Mouse (Mus musculus) hindbrain, embryonic 14.5 days (tissue): Measurements from ENCODE around the gene Gm28374. TPM values are rescaled to one million over a fixed set of nuclear protein-coding genes. Genes with fewer than 3 reads are reported as not detected.

ENCODE experiments used
- ATAC-seq: fragments of 200-750 bp; cut with Nextera tagmentation; 2 replicates; pipeline ENCODE4 v1.8.0; 2017; ENCODE audit warnings: moderate number of reproducible peaks, mild to moderate bottlenecking, moderate TSS enrichment, moderate library complexity; ENCODE audit not compliant: low FRiP score
- DNase-seq: peaks from one replicate; pipeline ENCODE4 v3.0.0-alpha.2; 2015; ENCODE audit warnings: low spot score
- H3K27ac ChIP-seq: fragments of 300-500 bp; sonication (generic); 2 replicates; pipeline ENCODE4 v1.5.1; 2014; ENCODE audit warnings: mild to moderate bottlenecking, moderate library complexity
- H3K27me3 ChIP-seq: fragments of 300-500 bp; sonication (generic); 2 replicates; pipeline ENCODE4 v1.6.1; 2014; ENCODE audit warnings: mild to moderate bottlenecking, low read length, mixed read lengths; ENCODE audit not compliant: control insufficient read depth, insufficient read depth
- H3K36me3 ChIP-seq: fragments of 300-500 bp; sonication (generic); replicated peaks from 2 replicates; pipeline ENCODE4 v1.6.1; 2014; ENCODE audit not compliant: control insufficient read depth, insufficient read depth
- H3K4me1 ChIP-seq: fragments of 300-500 bp; sonication (generic); replicated peaks from 2 replicates; pipeline ENCODE4 v1.6.1; 2014; ENCODE audit warnings: antibody characterized with exemption, low read length, mixed read lengths; ENCODE audit not compliant: control insufficient read depth, insufficient read depth
- H3K4me2 ChIP-seq: fragments of 300-500 bp; sonication (generic); replicated peaks from 2 replicates; pipeline ENCODE4 v1.6.1; 2014; ENCODE audit warnings: mild to moderate bottlenecking, moderate library complexity
- H3K4me3 ChIP-seq: fragments of 300-500 bp; sonication (generic); replicated peaks from 2 replicates; pipeline ENCODE4 v1.5.1; 2014; ENCODE audit warnings: mild to moderate bottlenecking, low read length
- H3K9ac ChIP-seq: fragments of 300-500 bp; sonication (generic); 2 replicates; pipeline ENCODE4 v1.6.1; 2014
- H3K9me3 ChIP-seq: fragments of 300-500 bp; sonication (generic); 2 replicates; pipeline ENCODE4 v1.6.1; 2016; ENCODE audit warnings: low read length; ENCODE audit not compliant: control insufficient read depth
- WGBS: fragments of 180-500 bp; shearing (Covaris S2); extraction: QIAGEN DNeasy Blood & Tissue Kit; methylation state at CpG from one replicate; pipeline ENCODE4 v1.1.7; 2014; 5-methylcytosine and 5-hydroxymethylcytosine counted together
- polyA plus RNA-seq: library from polyadenylated mRNA; unstranded; fragments of >200 nt; fragmentation: Nextera tagmentation; extraction: Ambion mirVana; gene quantifications from 2 replicates; pipeline ENCODE4 v1.2.1, GENCODE M21; 2014

Gm28374 gene
- polyA plus RNA-seq, 1 experiment from 2014 or later = 1.2 TPM

GRCm38 (mm10) chr19:6101186-6101585 lies 19.1 kb upstream of the Gm28374 start:
- Histone ChIP-seq H3K27me3 (no peaks in the 10 kb centered on the region), H3K4me1 (no peaks in the 10 kb centered on the region), H3K4me3 (no peak overlapping the region), H3K9me3 (no peaks in the 10 kb centered on the region), H3K4me2 (no peak overlapping the region), H3K36me3 (no peaks in the 10 kb centered on the region), H3K27ac (no peak overlapping the region), H3K9ac (no peak overlapping the region)
- no peak for DNase-seq
- no peak for ATAC-seq
- WGBS = 50% methylated on average over 6 of the region's 6 CpGs

- WGBS = 86% methylated on average over 3 of the region's 3 CpGs
- Histone ChIP-seq H3K36me3 (no peaks in the 10 kb centered on the region), H3K27me3 (no peaks in the 10 kb centered on the region)
Measured at GRCm38 (mm10) chr19:6097847-6098246, 15.8 kb upstream of the Gm28374 start.

GRCm38 (mm10) chr19:6094119-6094518 lies 12.1 kb upstream of the Gm28374 start, which contains the start of gene AC131692.1:
Gene AC131692.1, plus strand, starts transcription at chr19:6094419.
- Histone ChIP-seq H3K9ac (no peak within 1 kb of the TSS), H3K9me3 (no peaks in the 10 kb centered on the region), H3K36me3 (peaks cover 7% of the 10 kb centered on the region; the same call in 1 of the 2 replicates), H3K27ac (no peak within 1 kb of the TSS), H3K27me3 (no peaks in the 10 kb centered on the region), H3K4me2 (no peak within 1 kb of the TSS), H3K4me3 (no peak within 1 kb of the TSS), H3K4me1 (no peaks in the 10 kb centered on the region)
- ATAC-seq (no peak), DNase-seq (no peak)
- 91% methylated on average over 7 of the region's 7 CpGs for WGBS

More at GRCm38 (mm10) chr19:6097847-6098246, 15.8 kb upstream of the Gm28374 start:
- ATAC-seq (no peak), DNase-seq (no peak)
- H3K4me1 ChIP-seq = no peaks in the 10 kb centered on the region
- H3K4me2 ChIP-seq = no peak overlapping the region
- H3K4me3 ChIP-seq = no peak overlapping the region
- H3K9ac ChIP-seq = no peak overlapping the region
- no peak overlapping the region for H3K27ac ChIP-seq
- no peaks in the 10 kb centered on the region for H3K9me3 ChIP-seq

- no peak for DNase-seq
- Histone ChIP-seq H3K4me1 (peaks cover 9% of the 10 kb centered on the region), H3K9me3 (no peaks in the 10 kb centered on the region), H3K27ac (no peak overlapping the region), H3K9ac (no peak overlapping the region), H3K4me3 (no peak overlapping the region), H3K36me3 (peaks cover 7% of the 10 kb centered on the region; the same call in 1 of the 2 replicates), H3K27me3 (no peaks in the 10 kb centered on the region), H3K4me2 (no peak overlapping the region)
- ATAC-seq = no peak
- 96% methylated on average over 13 of the region's 13 CpGs for WGBS
Measured at GRCm38 (mm10) chr19:6088841-6089240, 6.8 kb upstream of the Gm28374 start.

- no peak overlapping the region for H3K27ac ChIP-seq
- H3K4me2 ChIP-seq = peak overlapping the region; percentile 92
- peaks cover 25% of the 10 kb centered on the region for H3K36me3 ChIP-seq
- ATAC-seq = peak; percentile 71
- whole genome bisulfite sequencing = 0% methylated on average over 17 of the region's 17 CpGs
- peak; percentile 62 for DNase-seq
- no peak overlapping the region; the same call in 1 of the 2 replicates for H3K9ac ChIP-seq
- peak overlapping the region; percentile 47 for H3K4me3 ChIP-seq
- peaks cover 14% of the 10 kb centered on the region for H3K4me1 ChIP-seq
- no peaks in the 10 kb centered on the region for H3K27me3 ChIP-seq
- no peaks in the 10 kb centered on the region for H3K9me3 ChIP-seq
Measured at GRCm38 (mm10) chr19:6085417-6085879, 3.4 kb upstream of the Gm28374 start.

GRCm38 (mm10) chr19:6084478-6085248 lies 2.6 kb upstream of the Gm28374 start, which contains the start of the genes Zfpl1 and Cdca5:
Gene Zfpl1, minus strand, starts transcription at chr19:6084956.
Gene Cdca5, plus strand, starts transcription at chr19:6084983.
- H3K4me3 ChIP-seq = peak within 1 kb of the TSS; percentile 47

GRCm38 (mm10) chr19:6079983-6080480 lies 2.0 kb downstream of the Gm28374 start, which contains the start of gene Tmem262:
Gene Tmem262, plus strand, starts transcription at chr19:6080033.
- no peaks in the 10 kb centered on the region for H3K27me3 ChIP-seq
- DNase-seq (no peak), ATAC-seq (no peak)
- no peaks in the 10 kb centered on the region for H3K9me3 ChIP-seq
- no peak within 1 kb of the TSS for H3K4me3 ChIP-seq
- H3K27ac ChIP-seq = no peak within 1 kb of the TSS
- H3K9ac ChIP-seq = no peak within 1 kb of the TSS
- WGBS = 97% methylated on average over 12 of the region's 12 CpGs
- no peak within 1 kb of the TSS for H3K4me2 ChIP-seq
- peaks cover 19% of the 10 kb centered on the region for H3K4me1 ChIP-seq
- H3K36me3 ChIP-seq = peaks cover 42% of the 10 kb centered on the region

More at GRCm38 (mm10) chr19:6084478-6085248, 2.6 kb upstream of the Gm28374 start, which contains the start of the genes Zfpl1 and Cdca5:
- H3K9me3 ChIP-seq = no peaks in the 10 kb centered on the region
- peak within 1 kb of the TSS; percentile 92 for H3K4me2 ChIP-seq
- DNase-seq (peak; percentile 100), ATAC-seq (peak; percentile 91)
- peaks cover 14% of the 10 kb centered on the region for H3K4me1 ChIP-seq
- H3K9ac ChIP-seq = peak within 1 kb of the TSS; percentile 68
- H3K27ac ChIP-seq = peak within 1 kb of the TSS; percentile 26; the same call in 1 of the 2 replicates
- WGBS = under 1% methylated on average over 58 of the region's 58 CpGs
- peaks cover 29% of the 10 kb centered on the region for H3K36me3 ChIP-seq
- no peaks in the 10 kb centered on the region for H3K27me3 ChIP-seq

GRCm38 (mm10) chr19:6076564-6077393 lies 5.3 kb downstream of the Gm28374 start, which contains the start of gene Vps51:
Gene Vps51, minus strand, starts transcription at chr19:6077231.
- peaks cover 49% of the 10 kb centered on the region for H3K36me3 ChIP-seq
- DNase-seq = peak; percentile 90

More at GRCm38 (mm10) chr19:6076564-6077393, 5.3 kb downstream of the Gm28374 start, which contains the start of gene Vps51:
- peak; percentile 90 for ATAC-seq
- H3K27ac ChIP-seq = peak within 1 kb of the TSS; percentile 82
- WGBS = 1% methylated on average over 33 of the region's 33 CpGs
- peak within 1 kb of the TSS; percentile 72 for H3K9ac ChIP-seq
- peak within 1 kb of the TSS; percentile 87 for H3K4me2 ChIP-seq
- H3K27me3 ChIP-seq = no peaks in the 10 kb centered on the region
- H3K4me3 ChIP-seq = peak within 1 kb of the TSS; percentile 63
- no peaks in the 10 kb centered on the region for H3K9me3 ChIP-seq
- H3K4me1 ChIP-seq = peaks cover 8% of the 10 kb centered on the region
